Mouse (Mus musculus) cerebellum, postnatal 4 days (tissue): Measurements from ENCODE around the gene Kctd17.
A peak's percentile ranks its signal among the peaks of the same experiment; 100 is the strongest.

Experiments
- DNase-seq, 2 experiments: peaks; one replicate each; pipeline ENCODE4 v3.0.0; 2022; ENCODE audit warnings: low spot score in 2 of 2, mixed read lengths in 1 of 2

Kctd17 gene

GRCm38 (mm10) chr15:78414157-78414556, 14.2 kb upstream of the Kctd17 start:
- no peak for DNase-seq

DNA sequence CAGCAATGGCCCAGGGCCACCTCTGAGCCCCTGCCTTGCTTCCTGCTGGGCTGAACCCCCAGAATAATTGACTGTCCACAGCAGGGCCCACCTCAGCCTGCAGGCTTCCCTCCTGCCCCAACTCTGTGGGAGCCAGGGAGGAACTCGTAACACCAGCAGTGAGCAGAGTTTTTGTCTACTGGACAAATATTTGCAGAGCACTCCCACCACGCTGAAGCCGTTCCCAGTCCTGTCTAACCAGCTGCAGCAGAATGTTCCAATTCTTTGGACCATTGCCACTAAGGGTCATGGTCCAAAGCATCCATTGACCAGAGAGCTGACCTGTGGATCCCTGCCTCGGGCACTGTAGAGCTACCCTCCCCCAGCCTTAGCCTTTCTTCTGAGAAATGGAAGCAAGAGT, 11.4 kb upstream of the Kctd17 start:
- DNase-seq, result no peak

DNA sequence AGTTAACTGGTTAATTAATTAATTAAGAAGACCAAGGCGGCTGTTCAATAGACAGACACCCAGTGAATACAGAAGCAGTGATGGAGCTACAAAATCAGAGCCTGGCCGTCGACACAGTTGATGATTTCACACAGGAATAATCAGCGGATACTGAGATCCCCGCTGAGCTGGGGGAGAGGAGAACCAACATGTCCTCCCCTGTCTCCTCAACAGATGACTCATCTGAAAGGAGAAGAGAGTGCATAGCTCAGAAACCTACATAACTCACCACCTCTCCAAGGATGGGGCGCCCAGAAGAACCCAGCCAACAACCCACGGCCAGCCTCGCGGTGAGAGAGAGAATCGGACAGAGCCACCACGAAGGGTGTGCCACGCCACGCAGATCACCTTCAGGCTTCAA, 8.0 kb upstream of the Kctd17 start:
- no peak for DNase-seq

GRCm38 (mm10) chr15:78422046-78422956, 6.1 kb upstream of the Kctd17 start:
- peak; percentile 85 to 88 for DNase-seq

- DNase-seq, result no peak
These were observed 3.9 kb upstream of the Kctd17 start for GRCm38 (mm10) chr15:78424507-78424906.

- DNase-seq, result no peak
These were observed 3.1 kb upstream of the Kctd17 start for GRCm38 (mm10) chr15:78425230-78425629.

GRCm38 (mm10) chr15:78429139-78429459, 735 bp downstream of the Kctd17 start:
- no peak for DNase-seq

DNA sequence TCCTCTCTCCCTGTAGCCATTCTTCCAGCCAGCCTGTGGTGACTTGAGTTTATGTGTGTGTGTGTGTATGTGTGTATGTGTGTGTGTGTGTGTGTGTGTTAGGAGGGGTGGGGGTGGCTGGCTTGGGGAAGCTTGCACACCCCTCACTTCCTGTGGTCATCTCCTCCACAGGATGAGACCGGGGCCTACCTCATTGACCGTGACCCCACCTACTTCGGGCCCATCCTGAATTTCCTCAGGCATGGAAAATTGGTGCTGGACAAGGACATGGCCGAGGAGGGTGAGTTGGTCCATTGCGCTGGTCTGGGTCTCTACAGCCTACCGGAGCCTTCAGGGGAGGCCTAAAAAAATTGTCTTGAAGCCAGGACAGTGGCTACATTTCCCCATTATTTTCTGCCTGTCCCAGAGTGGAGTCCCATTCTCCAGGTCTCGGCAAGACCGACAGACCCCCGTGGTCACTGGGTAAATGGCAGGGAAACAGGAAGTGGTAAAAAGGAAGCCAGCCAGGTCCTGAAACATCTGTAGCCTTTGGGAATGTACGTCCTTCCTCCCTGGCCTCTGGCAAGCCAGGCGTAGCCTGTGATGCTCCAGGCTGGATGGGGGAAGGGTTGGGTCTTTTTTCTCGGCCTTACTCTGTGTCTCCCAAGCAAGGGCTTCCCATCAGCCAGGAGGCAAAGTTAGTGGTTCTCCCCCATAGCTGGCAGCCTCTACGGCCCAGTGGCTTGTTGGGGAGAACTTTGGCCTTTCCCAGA, 1.7 kb downstream of the Kctd17 start:
- DNase-seq, result no peak

DNA sequence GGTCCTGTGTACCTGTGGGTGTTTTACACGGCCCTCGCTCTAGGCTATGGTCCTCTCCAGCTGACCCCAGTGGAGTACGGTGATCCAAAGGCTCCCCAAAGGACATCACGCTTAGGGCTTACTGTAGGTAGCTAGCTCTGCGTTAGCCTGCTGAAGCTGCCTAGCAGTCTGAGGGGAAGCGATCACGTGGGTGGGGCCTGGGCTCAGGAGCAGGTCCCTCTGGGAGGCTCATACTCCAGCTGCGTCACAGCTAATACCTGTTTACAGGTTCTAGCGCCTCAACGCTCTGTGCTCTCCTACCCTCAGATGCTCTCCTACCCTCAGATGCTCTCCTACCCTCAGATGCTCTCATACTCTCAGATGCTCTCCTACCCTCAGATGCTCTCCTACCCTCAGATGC, 2.5 kb downstream of the Kctd17 start:
- no peak for DNase-seq

GRCm38 (mm10) chr15:78431541-78432121, 3.3 kb downstream of the Kctd17 start:
- DNase-seq, result no peak

DNA sequence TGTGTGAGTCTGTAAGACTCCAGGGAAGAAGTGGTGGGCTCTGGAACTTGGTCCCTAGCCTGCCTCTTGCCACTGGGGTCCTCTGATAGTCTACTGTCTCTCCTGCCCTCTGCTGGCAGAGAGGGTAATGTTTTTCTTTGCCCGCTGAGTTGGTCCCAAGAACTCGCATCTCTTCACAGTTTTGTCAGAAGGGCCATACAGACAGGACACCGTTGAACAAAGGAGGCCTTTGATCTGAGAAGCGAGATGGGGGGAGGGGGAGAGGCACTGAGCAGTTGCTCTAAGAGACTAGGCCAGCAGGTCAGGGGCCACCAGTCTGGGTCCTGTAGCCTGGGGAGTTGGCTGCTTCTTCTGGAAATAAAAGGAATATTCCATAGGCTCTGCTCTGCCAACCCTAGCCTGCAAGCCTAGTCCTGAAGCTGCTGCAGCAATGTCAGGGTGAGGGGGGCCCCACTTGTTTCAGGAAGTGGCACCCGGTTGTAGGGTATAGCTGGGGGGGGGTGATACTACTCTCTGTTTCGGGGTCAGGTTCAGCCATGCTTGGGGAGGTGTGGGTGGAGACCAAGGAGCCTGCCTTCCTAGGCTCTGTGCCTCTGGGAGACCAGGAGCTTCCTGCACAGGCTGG, 6.6 kb downstream of the Kctd17 start:
- peak in 1 of 2 experiments; percentile 68 for DNase-seq

DNA sequence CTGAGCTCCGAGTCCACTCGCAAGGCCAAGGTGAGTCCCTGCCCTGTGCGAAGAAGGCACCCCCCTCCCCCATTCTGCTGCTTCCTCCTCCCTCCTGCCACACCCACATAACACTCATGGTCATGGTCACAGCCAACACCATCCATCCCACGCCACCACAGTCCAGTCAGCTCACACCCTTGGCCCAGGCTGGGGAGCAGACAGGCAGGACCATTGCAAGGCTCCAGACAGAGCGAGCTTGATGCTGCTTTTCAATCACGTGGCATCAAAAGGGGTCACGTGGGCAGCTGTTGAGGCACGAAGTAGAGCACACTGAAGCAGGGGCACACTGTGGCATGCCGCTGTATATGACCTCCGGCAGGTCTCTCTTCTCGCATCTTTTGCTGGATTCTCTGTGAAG, 7.3 kb downstream of the Kctd17 start:
- DNase-seq, result no peak

GRCm38 (mm10) chr15:78436380-78437192, 8.2 kb downstream of the Kctd17 start:
- peak in 1 of 2 experiments; percentile 80 for DNase-seq

DNA sequence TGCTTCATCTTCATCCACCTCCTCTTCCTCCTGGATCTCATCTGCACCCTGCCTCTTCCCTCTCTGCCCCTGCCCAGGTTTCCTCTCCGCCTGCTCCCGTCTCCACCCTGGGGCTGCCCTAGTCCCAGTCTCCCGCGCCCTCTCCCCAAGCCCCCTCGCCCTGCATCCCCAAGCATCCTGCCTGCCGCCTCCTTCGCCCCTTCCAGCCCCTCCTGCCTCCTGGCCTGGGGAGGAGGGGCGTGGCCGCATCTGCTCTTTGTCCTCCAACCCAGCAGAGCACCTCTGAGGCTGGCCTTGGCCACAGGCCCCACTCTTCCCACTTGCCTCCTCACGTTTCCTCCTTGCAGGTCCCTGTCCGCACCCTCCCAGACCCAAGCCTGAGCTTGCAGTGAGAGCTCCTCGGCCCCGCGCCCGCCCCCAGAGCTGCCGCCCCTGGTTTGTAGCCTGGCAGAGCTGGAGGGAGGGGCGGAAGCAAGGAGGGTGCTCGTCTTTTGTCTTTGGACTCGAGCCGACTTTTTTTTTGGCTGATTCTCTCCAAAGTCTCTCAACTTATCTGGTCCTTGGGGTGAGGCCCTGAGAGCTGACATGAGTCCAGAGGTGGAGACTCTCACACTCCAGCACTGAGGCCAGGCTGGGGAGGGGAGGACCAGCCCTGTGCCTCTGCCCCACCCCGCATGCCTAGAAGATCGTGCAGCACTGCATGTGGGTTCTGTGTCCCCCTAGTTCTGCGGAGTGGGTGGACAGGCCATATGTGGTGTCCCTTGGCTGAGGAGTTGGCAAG, 9.1 kb downstream of the Kctd17 start:
- no peak for DNase-seq

DNA sequence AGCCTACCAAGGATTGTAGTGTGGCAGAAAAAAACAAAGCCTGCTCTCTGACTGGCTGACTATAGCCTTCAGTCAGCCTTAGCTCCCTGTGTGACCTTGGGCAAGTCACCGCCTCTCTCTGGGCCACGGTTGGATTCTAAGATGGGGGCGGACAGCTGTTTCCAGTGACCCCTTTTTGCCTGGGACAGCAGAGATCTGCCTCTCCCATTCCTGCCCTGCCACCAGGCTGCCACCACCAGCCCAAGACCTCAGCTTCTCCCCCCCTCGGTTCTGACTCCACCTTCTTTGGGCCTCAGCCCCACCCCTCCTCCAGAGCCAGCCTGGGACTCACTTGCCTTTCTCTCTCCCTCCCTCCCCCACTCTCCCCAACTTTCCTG, 9.6 kb downstream of the Kctd17 start:
- no peak for DNase-seq

GRCm38 (mm10) chr15:78438505-78438904, 10.1 kb downstream of the Kctd17 start:
- DNase-seq, result no peak

DNA sequence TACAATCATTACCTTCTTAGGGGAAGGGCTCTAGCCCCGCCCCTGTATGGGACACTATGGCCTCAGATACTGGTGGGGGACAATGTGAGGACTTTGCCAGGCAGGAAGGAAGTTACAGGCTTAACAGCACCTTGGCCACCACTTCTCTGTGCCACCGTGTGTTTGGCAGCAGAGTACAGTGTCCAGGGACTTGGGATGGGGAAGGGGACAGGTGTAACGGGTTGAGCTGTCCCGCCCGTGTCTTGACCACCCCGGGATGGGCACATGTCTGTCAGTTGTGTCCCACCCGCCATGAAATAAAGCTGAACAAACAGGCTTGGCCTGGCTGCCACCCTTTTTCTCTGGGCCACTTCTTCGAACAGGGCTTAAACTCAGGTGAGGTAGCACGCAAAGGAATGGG, 10.6 kb downstream of the Kctd17 start:
- DNase-seq, result no peak

- no peak for DNase-seq
These were observed 13.9 kb downstream of the Kctd17 start for GRCm38 (mm10) chr15:78442231-78442630.

DNA sequence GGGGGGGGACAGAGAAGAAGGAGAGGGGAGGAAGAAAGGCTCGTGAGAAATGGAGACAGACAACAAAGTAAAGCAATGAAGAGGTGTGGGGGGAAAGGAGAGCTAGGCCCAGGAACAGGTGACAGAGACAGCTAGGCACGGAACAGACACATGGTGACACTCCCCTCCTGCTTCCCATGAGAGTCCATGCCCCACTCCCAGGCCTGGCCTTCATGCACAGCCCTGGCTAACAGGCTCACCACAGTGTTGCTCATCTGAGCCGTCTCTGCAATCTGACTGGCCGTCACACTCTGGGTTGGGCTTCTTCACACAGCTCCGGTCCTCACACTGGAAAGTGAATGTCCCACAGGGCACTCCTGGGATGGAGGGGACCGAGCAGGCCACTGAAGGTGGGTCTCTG, 15.5 kb downstream of the Kctd17 start:
- DNase-seq, result no peak

GRCm38 (mm10) chr15:78447121-78447520, 18.8 kb downstream of the Kctd17 start:
- DNase-seq, result no peak
